Comparison of ENCODE assay signal across 21 mouse cellular contexts in genomic region chr4:12272378-12272777, GRCm38 (mm10).
DNase-seq lines count a peak whose midpoint lies in the region; ATAC-seq lines count a peak whose summit lies in the region.
"Had no signal": no experiment of that assay in that cellular context is flagged by ENCODE, and none has a peak within 500 bp of the region (broad histone marks: within the 10 kb centered on the region; RNA-seq: fewer than 3 reads in every experiment).

No protein-coding gene starts in this region.

- H3K36me3 ChIP-seq in forebrain, embryonic 16.5 days (ENCODE audit: control insufficient read depth, insufficient read depth) = no peaks in the 10 kb centered on the region
- H3K36me3 ChIP-seq in forebrain, embryonic 10.5 days (replicated peaks) = no peaks in the 10 kb centered on the region
- no peaks in the 10 kb centered on the region for H3K36me3 ChIP-seq in hindbrain, embryonic 14.5 days (replicated peaks; ENCODE audit: control insufficient read depth, insufficient read depth)
- H3K36me3 ChIP-seq in hindbrain, embryonic 12.5 days = no peaks in the 10 kb centered on the region
- H3K36me3 ChIP-seq in neural tube, embryonic 13.5 days = no peaks in the 10 kb centered on the region
- H3K36me3 ChIP-seq: embryonic facial prominence, embryonic 15.5 days; heart, embryonic 15.5 days; kidney, embryonic 15.5 days; liver, embryonic 13.5 days; neural tube, embryonic 12.5 days had no signal

- no peak overlapping the region for H3K4me3 ChIP-seq in forebrain, embryonic 16.5 days (replicated peaks; ENCODE audit: low read length)
- no peak overlapping the region for H3K4me3 ChIP-seq in forebrain, embryonic 10.5 days
- no peak overlapping the region for H3K4me3 ChIP-seq in hindbrain, embryonic 14.5 days (replicated peaks; ENCODE audit: low read length)
- H3K4me3 ChIP-seq in hindbrain, embryonic 12.5 days = no peak overlapping the region
- H3K4me3 ChIP-seq in neural tube, embryonic 13.5 days = no peak overlapping the region
- H3K4me3 ChIP-seq: embryonic facial prominence, embryonic 15.5 days; heart, embryonic 15.5 days; kidney, embryonic 15.5 days; liver, embryonic 13.5 days; neural tube, embryonic 12.5 days had no signal

- H3K27ac ChIP-seq in forebrain, embryonic 16.5 days (ENCODE audit: low read length) = no peak overlapping the region
- no peak overlapping the region for H3K27ac ChIP-seq in forebrain, embryonic 10.5 days
- peak overlapping the region; percentile 20; the same call in 1 of the 2 replicates for H3K27ac ChIP-seq in hindbrain, embryonic 14.5 days
- H3K27ac ChIP-seq in hindbrain, embryonic 12.5 days = no peak overlapping the region
- H3K27ac ChIP-seq in neural tube, embryonic 13.5 days (replicated peaks) = peak overlapping the region; percentile 77
- H3K27ac ChIP-seq: embryonic facial prominence, embryonic 15.5 days; heart, embryonic 15.5 days; kidney, embryonic 15.5 days; liver, embryonic 13.5 days; neural tube, embryonic 12.5 days had no signal

- H3K4me1 ChIP-seq in forebrain, embryonic 16.5 days (replicated peaks; ENCODE audit: control insufficient read depth, insufficient read depth, low read length) = 0 out of 2 replicates have a peak, but pooled peaks cover 4% of the 10 kb centered on the region
- peaks cover 14% of the 10 kb centered on the region for H3K4me1 ChIP-seq in forebrain, embryonic 10.5 days
- H3K4me1 ChIP-seq in hindbrain, embryonic 14.5 days (replicated peaks; ENCODE audit: control insufficient read depth, insufficient read depth, low read length) = peaks cover 5% of the 10 kb centered on the region
- peaks cover 8% of the 10 kb centered on the region; the same call in 1 of the 2 replicates for H3K4me1 ChIP-seq in hindbrain, embryonic 12.5 days
- H3K4me1 ChIP-seq in neural tube, embryonic 13.5 days (replicated peaks) = peaks cover 23% of the 10 kb centered on the region
- H3K4me1 ChIP-seq: embryonic facial prominence, embryonic 15.5 days; kidney, embryonic 15.5 days; liver, embryonic 13.5 days; neural tube, embryonic 12.5 days had no signal

- no peaks in the 10 kb centered on the region for H3K9me3 ChIP-seq in forebrain, embryonic 16.5 days (ENCODE audit: control insufficient read depth, low read length)
- no peaks in the 10 kb centered on the region for H3K9me3 ChIP-seq in forebrain, embryonic 10.5 days
- H3K9me3 ChIP-seq in hindbrain, embryonic 14.5 days (ENCODE audit: control insufficient read depth, low read length) = no peaks in the 10 kb centered on the region
- H3K9me3 ChIP-seq in hindbrain, embryonic 12.5 days (replicated peaks) = no peaks in the 10 kb centered on the region
- H3K9me3 ChIP-seq in neural tube, embryonic 13.5 days = no peaks in the 10 kb centered on the region
- H3K9me3 ChIP-seq: embryonic facial prominence, embryonic 15.5 days; heart, embryonic 15.5 days; kidney, embryonic 15.5 days; liver, embryonic 13.5 days; neural tube, embryonic 12.5 days had no signal

- no peaks in the 10 kb centered on the region for H3K27me3 ChIP-seq in forebrain, embryonic 16.5 days (replicated peaks; ENCODE audit: control insufficient read depth, insufficient read depth, low read length)
- no peaks in the 10 kb centered on the region for H3K27me3 ChIP-seq in forebrain, embryonic 10.5 days (ENCODE audit: poor library complexity, severe bottlenecking)
- H3K27me3 ChIP-seq in hindbrain, embryonic 14.5 days (ENCODE audit: control insufficient read depth, insufficient read depth, low read length) = no peaks in the 10 kb centered on the region
- H3K27me3 ChIP-seq in hindbrain, embryonic 12.5 days = no peaks in the 10 kb centered on the region
- no peaks in the 10 kb centered on the region for H3K27me3 ChIP-seq in neural tube, embryonic 13.5 days
- H3K27me3 ChIP-seq: embryonic facial prominence, embryonic 15.5 days; heart, embryonic 15.5 days; kidney, embryonic 15.5 days; liver, embryonic 13.5 days; neural tube, embryonic 12.5 days had no signal

- H3K4me2 ChIP-seq in forebrain, embryonic 16.5 days (ENCODE audit: low read length) = no peak overlapping the region
- H3K4me2 ChIP-seq in hindbrain, embryonic 14.5 days (replicated peaks) = no peak overlapping the region
- no peak overlapping the region for H3K4me2 ChIP-seq in hindbrain, embryonic 12.5 days (replicated peaks)
- no peak overlapping the region for H3K4me2 ChIP-seq in neural tube, embryonic 13.5 days
- H3K4me2 ChIP-seq: embryonic facial prominence, embryonic 15.5 days; heart, embryonic 15.5 days; kidney, embryonic 15.5 days; liver, embryonic 13.5 days; lung, embryonic 14.5 days; neural tube, embryonic 12.5 days had no signal

- WGBS in forebrain, embryonic 16.5 days = 59% methylated on average over 6 of the region's 6 CpGs
- WGBS in forebrain, embryonic 10.5 days = 77% methylated on average over 6 of the region's 6 CpGs
- 57% methylated on average over 6 of the region's 6 CpGs for WGBS in hindbrain, embryonic 14.5 days
- WGBS in hindbrain, embryonic 12.5 days = 79% methylated on average over 6 of the region's 6 CpGs
- 53% methylated on average over 6 of the region's 6 CpGs for WGBS in neural tube, embryonic 13.5 days

- 0 out of 2 replicates have a peak, but pooled peaks have one; percentile 36 for ATAC-seq in forebrain, embryonic 16.5 days
- ATAC-seq in hindbrain, embryonic 14.5 days (ENCODE audit: low FRiP score) = no peak
- no peak for ATAC-seq in hindbrain, embryonic 12.5 days (ENCODE audit: low FRiP score)
- 0 out of 2 replicates have a peak, but pooled peaks have one; percentile 28 for ATAC-seq in neural tube, embryonic 13.5 days (ENCODE audit: low read depth)
- ATAC-seq: CD4-positive, CD25-positive, alpha-beta regulatory T cell, adult 4 months had no signal

- H3K9ac ChIP-seq in forebrain, embryonic 16.5 days (replicated peaks; ENCODE audit: low read depth, low read length) = no peak overlapping the region
- H3K9ac ChIP-seq in hindbrain, embryonic 14.5 days = no peak overlapping the region
- H3K9ac ChIP-seq in hindbrain, embryonic 12.5 days = no peak overlapping the region
- H3K9ac ChIP-seq in neural tube, embryonic 13.5 days = 0 out of 2 replicates have a peak overlapping the region, but pooled peaks have one; percentile 8
- H3K9ac ChIP-seq: embryonic facial prominence, embryonic 15.5 days; heart, embryonic 15.5 days; kidney, embryonic 15.5 days; liver, embryonic 13.5 days; lung, embryonic 14.5 days; neural tube, embryonic 12.5 days had no signal

- DNase-seq in forebrain, embryonic 10.5 days (ENCODE audit: extremely low spot score, low spot score) = no peak
- DNase-seq in hindbrain, embryonic 14.5 days (ENCODE audit: low spot score) = no peak
- no peak for DNase-seq in neural tube, embryonic 10.5 days (ENCODE audit: extremely low spot score, low spot score)
- DNase-seq in kidney, postnatal 14 days = no peak
- DNase-seq: adrenal gland, postnatal 14 days; cerebellum, adult 9-11 months; gastrocnemius, postnatal 36 days; heart, postnatal 36 days; kidney, adult 11 months; kidney, postnatal 4 days; liver, embryonic 13.5 days; lung, embryonic 14.5 days; thymus, adult 2 months had no signal

Comparison
In these comparisons a context has a peak if more than half of its experiments do, and no peak if none do; other contexts are left out.
1. H3K27ac ChIP-seq: peak in hindbrain, embryonic 14.5 days (single experiment) and neural tube, embryonic 13.5 days (single experiment); none in forebrain, embryonic 16.5 days (single experiment), forebrain, embryonic 10.5 days (single experiment) and hindbrain, embryonic 12.5 days (single experiment).
2. ATAC-seq: peak in forebrain, embryonic 16.5 days (single experiment) and neural tube, embryonic 13.5 days (single experiment); none in hindbrain, embryonic 14.5 days (single experiment) and hindbrain, embryonic 12.5 days (single experiment).